Mouse (Mus musculus): ENCODE measurements around the gene Acox1. TPM values are rescaled to one million over a fixed set of nuclear protein-coding genes. Genes with fewer than 3 reads are reported as not detected.
A peak's percentile ranks its signal among the peaks of the same experiment; 100 is the strongest.

Gene Acox1
- polyA plus RNA-seq, 1 experiment = 18.0 TPM

- Histone ChIP-seq H3K9ac (ENCODE audit: low read depth, poor library complexity, severe bottlenecking) (no peak overlapping the region), H3K36me3 (ENCODE audit: control insufficient read depth, insufficient read depth, low read length, poor library complexity, severe bottlenecking) (no peaks in the 10 kb centered on the region), H3K4me3 (ENCODE audit: low read depth, low read length) (no peak overlapping the region), H3K27me3 (ENCODE audit: control insufficient read depth, insufficient read depth, low read length, poor library complexity, severe bottlenecking) (no peaks in the 10 kb centered on the region), H3K9me3 (replicated peaks; ENCODE audit: control insufficient read depth, insufficient read depth, low read length, poor library complexity, severe bottlenecking) (no peaks in the 10 kb centered on the region), H3K4me1 (ENCODE audit: control insufficient read depth, insufficient read depth, low read length) (peaks cover 2% of the 10 kb centered on the region), H3K27ac (ENCODE audit: insufficient read depth, low read length) (no peak overlapping the region)
- TF ChIP-seq EP300 (IDR thresholded peaks at IDR 0.05; ENCODE audit: insufficient read depth, low read depth, low read length) (no peak), CTCF (IDR thresholded peaks at IDR 0.05; ENCODE audit: low read depth, low read length) (no peak), POLR2A (IDR thresholded peaks at IDR 0.05; ENCODE audit: insufficient read depth, low read length) (no peak)
Observed at GRCm38 (mm10) chr11:116215991-116216390, 17.1 kb upstream of the Acox1 start.

GRCm38 (mm10) chr11:116215181-116215580 is 16.3 kb upstream of the Acox1 start:
- H3K4me3 ChIP-seq (ENCODE audit: low read depth, low read length) = no peak overlapping the region

GRCm38 (mm10) chr11:116213877-116214510 is 15.1 kb upstream of the Acox1 start:
- H3K4me3 ChIP-seq (ENCODE audit: low read depth, low read length) = no peak overlapping the region
- no peaks in the 10 kb centered on the region for H3K9me3 ChIP-seq (replicated peaks; ENCODE audit: control insufficient read depth, insufficient read depth, low read length, poor library complexity, severe bottlenecking)
- H3K4me1 ChIP-seq (ENCODE audit: control insufficient read depth, insufficient read depth, low read length) = peaks cover 3% of the 10 kb centered on the region
- H3K27me3 ChIP-seq (ENCODE audit: control insufficient read depth, insufficient read depth, low read length, poor library complexity, severe bottlenecking) = no peaks in the 10 kb centered on the region
- no peak for TF ChIP-seq POLR2A (IDR thresholded peaks at IDR 0.05; ENCODE audit: insufficient read depth, low read length)
- TF ChIP-seq CTCF (IDR thresholded peaks at IDR 0.05; ENCODE audit: low read depth, low read length) = no peak
- no peak for TF ChIP-seq EP300 (IDR thresholded peaks at IDR 0.05; ENCODE audit: insufficient read depth, low read depth, low read length)
- no peaks in the 10 kb centered on the region for H3K36me3 ChIP-seq (ENCODE audit: control insufficient read depth, insufficient read depth, low read length, poor library complexity, severe bottlenecking)
- no peak overlapping the region for H3K27ac ChIP-seq (ENCODE audit: insufficient read depth, low read length)
- no peak overlapping the region for H3K9ac ChIP-seq (ENCODE audit: low read depth, poor library complexity, severe bottlenecking)

More at GRCm38 (mm10) chr11:116215181-116215580, 16.3 kb upstream of the Acox1 start:
- H3K27me3 ChIP-seq (ENCODE audit: control insufficient read depth, insufficient read depth, low read length, poor library complexity, severe bottlenecking) = no peaks in the 10 kb centered on the region
- no peak for TF ChIP-seq POLR2A (IDR thresholded peaks at IDR 0.05; ENCODE audit: insufficient read depth, low read length)
- TF ChIP-seq CTCF (IDR thresholded peaks at IDR 0.05; ENCODE audit: low read depth, low read length) = peak; percentile 76
- H3K36me3 ChIP-seq (ENCODE audit: control insufficient read depth, insufficient read depth, low read length, poor library complexity, severe bottlenecking) = no peaks in the 10 kb centered on the region
- H3K9ac ChIP-seq (ENCODE audit: low read depth, poor library complexity, severe bottlenecking) = no peak overlapping the region
- no peaks in the 10 kb centered on the region for H3K9me3 ChIP-seq (replicated peaks; ENCODE audit: control insufficient read depth, insufficient read depth, low read length, poor library complexity, severe bottlenecking)
- H3K27ac ChIP-seq (ENCODE audit: insufficient read depth, low read length) = no peak overlapping the region
- H3K4me1 ChIP-seq (ENCODE audit: control insufficient read depth, insufficient read depth, low read length) = peaks cover 3% of the 10 kb centered on the region

GRCm38 (mm10) chr11:116212847-116213246 is 14.0 kb upstream of the Acox1 start:
- no peaks in the 10 kb centered on the region for H3K27me3 ChIP-seq (ENCODE audit: control insufficient read depth, insufficient read depth, low read length, poor library complexity, severe bottlenecking)
- no peaks in the 10 kb centered on the region for H3K9me3 ChIP-seq (replicated peaks; ENCODE audit: control insufficient read depth, insufficient read depth, low read length, poor library complexity, severe bottlenecking)
- H3K4me3 ChIP-seq (ENCODE audit: low read depth, low read length) = no peak overlapping the region
- peaks cover 3% of the 10 kb centered on the region for H3K4me1 ChIP-seq (ENCODE audit: control insufficient read depth, insufficient read depth, low read length)
- H3K36me3 ChIP-seq (ENCODE audit: control insufficient read depth, insufficient read depth, low read length, poor library complexity, severe bottlenecking) = no peaks in the 10 kb centered on the region
- TF ChIP-seq POLR2A (IDR thresholded peaks at IDR 0.05; ENCODE audit: insufficient read depth, low read length) (no peak), EP300 (IDR thresholded peaks at IDR 0.05; ENCODE audit: insufficient read depth, low read depth, low read length) (no peak), CTCF (IDR thresholded peaks at IDR 0.05; ENCODE audit: low read depth, low read length) (no peak)
- no peak overlapping the region for H3K9ac ChIP-seq (ENCODE audit: low read depth, poor library complexity, severe bottlenecking)
- no peak overlapping the region for H3K27ac ChIP-seq (ENCODE audit: insufficient read depth, low read length)

- no peaks in the 10 kb centered on the region for H3K36me3 ChIP-seq (ENCODE audit: control insufficient read depth, insufficient read depth, low read length, poor library complexity, severe bottlenecking)
- no peak overlapping the region for H3K4me3 ChIP-seq (ENCODE audit: low read depth, low read length)
- no peak overlapping the region for H3K9ac ChIP-seq (ENCODE audit: low read depth, poor library complexity, severe bottlenecking)
- H3K27me3 ChIP-seq (ENCODE audit: control insufficient read depth, insufficient read depth, low read length, poor library complexity, severe bottlenecking) = no peaks in the 10 kb centered on the region
- TF ChIP-seq POLR2A (IDR thresholded peaks at IDR 0.05; ENCODE audit: insufficient read depth, low read length) (no peak), EP300 (IDR thresholded peaks at IDR 0.05; ENCODE audit: insufficient read depth, low read depth, low read length) (no peak), CTCF (IDR thresholded peaks at IDR 0.05; ENCODE audit: low read depth, low read length) (no peak)
- peaks cover 3% of the 10 kb centered on the region for H3K4me1 ChIP-seq (ENCODE audit: control insufficient read depth, insufficient read depth, low read length)
- no peaks in the 10 kb centered on the region for H3K9me3 ChIP-seq (replicated peaks; ENCODE audit: control insufficient read depth, insufficient read depth, low read length, poor library complexity, severe bottlenecking)
- H3K27ac ChIP-seq (ENCODE audit: insufficient read depth, low read length) = no peak overlapping the region
Observed at GRCm38 (mm10) chr11:116210696-116211095, 11.9 kb upstream of the Acox1 start.

- H3K4me1 ChIP-seq (ENCODE audit: control insufficient read depth, insufficient read depth, low read length) = peaks cover 3% of the 10 kb centered on the region
- TF ChIP-seq CTCF (IDR thresholded peaks at IDR 0.05; ENCODE audit: low read depth, low read length) (no peak), EP300 (IDR thresholded peaks at IDR 0.05; ENCODE audit: insufficient read depth, low read depth, low read length) (no peak), POLR2A (IDR thresholded peaks at IDR 0.05; ENCODE audit: insufficient read depth, low read length) (no peak)
- H3K27ac ChIP-seq (ENCODE audit: insufficient read depth, low read length) = no peak overlapping the region
Observed at GRCm38 (mm10) chr11:116209257-116209656, 10.4 kb upstream of the Acox1 start.

More at GRCm38 (mm10) chr11:116209257-116209656, 10.4 kb upstream of the Acox1 start:
- Histone ChIP-seq H3K9ac (ENCODE audit: low read depth, poor library complexity, severe bottlenecking) (no peak overlapping the region), H3K27me3 (ENCODE audit: control insufficient read depth, insufficient read depth, low read length, poor library complexity, severe bottlenecking) (no peaks in the 10 kb centered on the region), H3K36me3 (ENCODE audit: control insufficient read depth, insufficient read depth, low read length, poor library complexity, severe bottlenecking) (no peaks in the 10 kb centered on the region), H3K9me3 (replicated peaks; ENCODE audit: control insufficient read depth, insufficient read depth, low read length, poor library complexity, severe bottlenecking) (no peaks in the 10 kb centered on the region), H3K4me3 (ENCODE audit: low read depth, low read length) (no peak overlapping the region)

Measured in ES-Bruce4 (cell line).